Mouse (Mus musculus) heart, embryonic 14.5 days (tissue): ENCODE results near the gene Tssc4. TPM values are rescaled to one million over a fixed set of nuclear protein-coding genes. Genes with fewer than 3 reads are reported as not detected.

ENCODE experiments used
- ATAC-seq: fragments of 200-750 bp; cut with Nextera tagmentation; 2 replicates; pipeline ENCODE4 v1.8.0; 2017; ENCODE audit warnings: low read depth, moderate TSS enrichment; ENCODE audit not compliant: insufficient number of reproducible peaks, insufficient read depth, low FRiP score
- H3K27ac ChIP-seq, 2 experiments: fragments of 200-500 bp in 1 of 2; fragments of 300-500 bp in 1 of 2; sonication (generic) in 1 of 2; replicated peaks in 1 of 2; 2 replicates each; pipeline ENCODE4 v1.5.1; 2012 to 2014; ENCODE audit warnings: low read depth in 2 of 2, low read length in 2 of 2, control low read depth in 1 of 2, mild to moderate bottlenecking in 1 of 2, mixed read lengths in 1 of 2; ENCODE audit not compliant: control insufficient read depth in 1 of 2, insufficient read depth in 1 of 2
- H3K27me3 ChIP-seq: fragments of 300-500 bp; sonication (generic); 2 replicates; pipeline ENCODE4 v1.6.1; 2014; ENCODE audit warnings: mild to moderate bottlenecking, low read length, control low read depth; ENCODE audit not compliant: control insufficient read depth, insufficient read depth
- H3K36me3 ChIP-seq: fragments of 300-500 bp; sonication (generic); 2 replicates; pipeline ENCODE4 v1.6.1; 2014; ENCODE audit warnings: mild to moderate bottlenecking, control low read depth, low read length, mixed read lengths; ENCODE audit not compliant: control insufficient read depth, insufficient read depth
- H3K4me1 ChIP-seq, 2 experiments: fragments of 200-500 bp in 1 of 2; fragments of 300-500 bp in 1 of 2; sonication (generic) in 1 of 2; 2 replicates each; pipeline ENCODE4 v1.6.1; 2012 to 2014; ENCODE audit warnings: low read length in 2 of 2, control low read depth in 1 of 2, mixed read lengths in 1 of 2; ENCODE audit not compliant: control insufficient read depth in 2 of 2, insufficient read depth in 2 of 2
- H3K4me2 ChIP-seq: fragments of 300-500 bp; sonication (generic); 2 replicates; pipeline ENCODE4 v1.6.1; 2014; ENCODE audit warnings: mild to moderate bottlenecking, low read length
- H3K4me3 ChIP-seq, 2 experiments: fragments of 200-500 bp in 1 of 2; fragments of 300-500 bp in 1 of 2; sonication (generic) in 1 of 2; 2 replicates each; pipeline ENCODE4 v1.5.1; 2012 to 2014; ENCODE audit warnings: low read length in 2 of 2, mild to moderate bottlenecking in 2 of 2, control low read depth in 1 of 2, low read depth in 1 of 2, moderate library complexity in 1 of 2; ENCODE audit not compliant: control insufficient read depth in 1 of 2, insufficient read depth in 1 of 2
- H3K9ac ChIP-seq: fragments of 300-500 bp; sonication (generic); 2 replicates; pipeline ENCODE4 v1.6.1; 2014; ENCODE audit warnings: mild to moderate bottlenecking, low read length
- H3K9me3 ChIP-seq: fragments of 300-500 bp; sonication (generic); 2 replicates; pipeline ENCODE4 v1.6.1; 2016; ENCODE audit warnings: low read length, control low read depth; ENCODE audit not compliant: control insufficient read depth
- WGBS: fragments of 180-500 bp; shearing (Covaris S2); extraction: QIAGEN DNeasy Blood & Tissue Kit; methylation state at CpG from one replicate; pipeline ENCODE4 v1.1.7; 2014; 5-methylcytosine and 5-hydroxymethylcytosine counted together
- polyA plus RNA-seq: library from polyadenylated mRNA; unstranded; fragments of >200 nt; fragmentation: Nextera tagmentation; extraction: Ambion mirVana; gene quantifications from 2 replicates; pipeline ENCODE4 v1.2.1, GENCODE M21; 2014

Gene Tssc4
- polyA plus RNA-seq, 1 experiment from 2014 or later: 41.1 TPM

DNA sequence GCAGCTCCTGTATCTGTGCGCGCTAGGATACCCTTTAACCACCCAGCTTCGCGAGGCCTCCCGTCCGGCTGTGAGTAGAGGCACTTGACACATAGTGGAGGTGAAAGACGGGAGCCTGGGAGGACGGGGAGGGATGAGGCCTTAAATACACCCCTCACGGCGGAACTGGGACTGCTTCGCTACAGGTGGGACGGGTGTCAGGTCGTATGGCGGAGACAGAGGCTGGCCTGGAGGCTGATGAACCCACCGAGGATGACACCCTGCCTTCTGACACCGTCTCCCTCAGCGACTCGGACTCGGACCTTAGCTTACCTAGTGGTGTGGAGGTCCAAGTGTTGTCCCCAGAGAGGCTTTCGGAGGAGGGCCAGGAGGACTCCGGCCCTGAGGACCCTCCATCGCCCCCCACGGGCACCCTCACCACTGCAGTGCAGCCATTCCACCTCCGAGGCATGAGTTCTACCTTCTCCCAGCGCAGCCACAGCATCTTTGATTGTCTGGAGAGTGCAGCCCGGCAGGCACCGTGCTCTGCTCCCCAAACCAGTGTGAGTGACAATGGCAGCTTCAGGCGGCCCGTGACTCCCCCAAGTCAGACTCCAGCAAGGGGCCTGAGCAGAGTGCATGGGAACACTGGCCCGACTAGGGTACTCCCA, 827 bp downstream of the Tssc4 start:
- H3K4me2 ChIP-seq: peak overlapping the region; percentile 82
- H3K27me3 ChIP-seq: no peaks in the 10 kb centered on the region
- H3K4me1 ChIP-seq: peaks cover 14 to 23% of the 10 kb centered on the region in 2 experiments
- H3K4me3 ChIP-seq: peak overlapping the region; percentile 86 to 95
- H3K36me3 ChIP-seq: peaks cover 44% of the 10 kb centered on the region
- H3K9me3 ChIP-seq: no peaks in the 10 kb centered on the region
- H3K27ac ChIP-seq: peak overlapping the region; percentile 83 to 89
- 11% methylated on average over 30 of the region's 30 CpGs for WGBS
- ATAC-seq: no peak; the same call in 1 of the 2 replicates
- peak overlapping the region; percentile 95 for H3K9ac ChIP-seq

DNA sequence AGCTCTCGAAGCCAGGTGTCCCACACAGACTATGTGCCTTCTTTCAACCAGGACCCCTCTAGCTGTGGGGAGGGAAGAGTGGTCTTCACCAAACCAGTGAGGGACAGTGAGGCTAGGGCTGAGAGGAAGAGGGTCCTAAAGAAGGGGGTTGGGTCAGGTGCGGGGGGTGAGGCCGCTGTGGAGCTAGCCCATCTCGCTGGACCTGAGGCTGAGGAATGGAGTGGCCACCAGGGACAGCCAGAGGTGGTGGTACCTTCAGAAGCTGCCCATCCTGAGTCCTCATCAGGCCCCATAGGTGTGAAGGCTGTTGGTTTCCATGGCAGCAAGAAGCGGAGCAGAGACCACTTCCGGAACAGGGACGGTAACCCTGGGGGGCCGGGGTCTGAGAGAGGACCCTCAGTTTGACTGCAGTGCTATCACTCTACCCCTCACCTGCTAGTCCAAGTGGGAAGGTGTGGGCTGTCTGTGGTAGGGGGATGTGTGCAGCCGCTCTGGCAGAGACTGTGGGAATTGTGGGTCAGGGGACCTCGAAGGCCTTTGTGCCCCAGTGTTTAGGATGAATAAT, 1.5 kb downstream of the Tssc4 start:
- ATAC-seq: no peak
- H3K9ac ChIP-seq: peak overlapping the region; percentile 95
- H3K4me1 ChIP-seq: peaks cover 14 to 23% of the 10 kb centered on the region in 2 experiments
- WGBS: 87% methylated on average over 10 of the region's 10 CpGs
- H3K36me3 ChIP-seq: peaks cover 37% of the 10 kb centered on the region
- H3K4me3 ChIP-seq: peak overlapping the region; percentile 86 to 95
- peak overlapping the region; percentile 82 for H3K4me2 ChIP-seq
- H3K27me3 ChIP-seq: no peaks in the 10 kb centered on the region
- no peak overlapping the region for H3K27ac ChIP-seq
- H3K9me3 ChIP-seq: no peaks in the 10 kb centered on the region

DNA sequence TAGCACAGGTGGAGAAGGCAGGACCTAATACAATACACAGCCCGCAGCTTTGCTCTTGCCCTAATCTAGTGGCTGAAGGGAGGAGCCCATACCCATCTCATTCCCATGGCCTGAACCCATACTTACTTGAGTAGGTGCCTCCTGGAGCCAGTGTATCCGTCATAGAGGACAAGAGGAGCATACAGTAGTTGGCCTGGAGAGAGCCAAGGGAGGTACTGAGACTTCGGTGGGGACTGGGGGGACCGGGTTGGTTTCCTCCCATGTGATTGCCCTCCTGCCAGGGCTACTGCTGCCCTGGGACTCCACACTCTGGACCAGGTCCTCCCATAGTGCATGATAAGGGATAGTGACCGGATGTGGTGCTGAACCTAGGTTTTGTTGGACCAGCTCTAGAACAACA, 3.6 kb downstream of the Tssc4 start:
- Histone ChIP-seq H3K4me3 (no peak overlapping the region), H3K27me3 (no peaks in the 10 kb centered on the region), H3K4me1 (peaks cover 14 to 21% of the 10 kb centered on the region in 2 experiments), H3K36me3 (peaks cover 17% of the 10 kb centered on the region), H3K4me2 (no peak overlapping the region), H3K27ac (no peak overlapping the region), H3K9me3 (no peaks in the 10 kb centered on the region), H3K9ac (no peak overlapping the region)
- WGBS: 76% methylated on average over 5 of the region's 5 CpGs
- ATAC-seq: no peak

DNA sequence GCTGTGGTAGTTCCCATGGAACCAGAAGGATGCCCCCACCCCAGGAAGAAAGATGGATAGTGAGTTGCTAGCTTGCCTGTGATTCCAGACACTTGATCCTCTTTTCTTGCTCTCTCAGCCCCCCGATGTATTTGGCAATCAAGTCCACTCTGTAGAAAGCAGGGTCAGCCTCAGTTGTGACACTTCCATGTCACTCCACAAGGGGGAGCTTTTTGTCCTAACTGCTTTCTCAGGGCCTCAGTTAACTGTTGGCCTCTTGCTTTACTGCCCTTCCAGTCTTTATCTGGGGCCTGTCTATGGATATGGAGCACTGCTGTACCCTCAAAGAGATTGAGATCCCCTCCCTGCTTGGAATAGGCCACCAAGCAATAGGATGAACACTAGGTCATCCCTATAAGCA, 4.0 kb downstream of the Tssc4 start:
- WGBS: 63% methylated on average over 1 of the region's 1 CpGs
- no peaks in the 10 kb centered on the region for H3K9me3 ChIP-seq
- no peak overlapping the region for H3K4me2 ChIP-seq
- no peak overlapping the region for H3K27ac ChIP-seq
- H3K4me3 ChIP-seq: no peak overlapping the region
- H3K27me3 ChIP-seq: no peaks in the 10 kb centered on the region
- ATAC-seq: no peak
- no peak overlapping the region for H3K9ac ChIP-seq
- peaks cover 14 to 16% of the 10 kb centered on the region in 2 experiments for H3K4me1 ChIP-seq
- H3K36me3 ChIP-seq: peaks cover 12% of the 10 kb centered on the region

DNA sequence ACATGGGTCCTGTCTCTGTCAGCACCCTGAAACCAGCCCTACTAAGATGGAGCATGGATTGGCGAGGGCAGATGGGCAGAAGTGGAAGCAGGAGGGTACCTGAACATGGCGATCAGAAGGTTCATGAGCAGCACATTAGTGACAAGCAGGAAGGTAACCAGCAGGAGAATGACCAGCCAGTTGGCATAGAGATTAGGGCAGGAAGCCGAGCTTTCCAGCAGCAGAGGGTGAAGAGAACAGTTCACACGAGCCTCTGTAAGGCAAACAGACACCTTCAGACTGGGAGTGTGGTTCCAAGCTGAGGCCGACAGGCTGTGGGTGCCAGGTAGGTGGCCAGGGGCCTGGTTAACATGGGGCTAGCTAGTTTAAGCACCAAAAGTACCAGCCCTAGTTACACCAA, 6.3 kb downstream of the Tssc4 start:
- no peaks in the 10 kb centered on the region for H3K9me3 ChIP-seq
- no peak for ATAC-seq
- no peak overlapping the region for H3K27ac ChIP-seq
- no peaks in the 10 kb centered on the region for H3K27me3 ChIP-seq
- H3K4me2 ChIP-seq: no peak overlapping the region
- no peak overlapping the region for H3K4me3 ChIP-seq
- peaks cover 6% of the 10 kb centered on the region; the same call in 1 of the 2 replicates for H3K36me3 ChIP-seq
- no peak overlapping the region for H3K9ac ChIP-seq
- WGBS: 61% methylated on average over 5 of the region's 5 CpGs
- H3K4me1 ChIP-seq: peaks cover 3 to 4% of the 10 kb centered on the region in 2 experiments

DNA sequence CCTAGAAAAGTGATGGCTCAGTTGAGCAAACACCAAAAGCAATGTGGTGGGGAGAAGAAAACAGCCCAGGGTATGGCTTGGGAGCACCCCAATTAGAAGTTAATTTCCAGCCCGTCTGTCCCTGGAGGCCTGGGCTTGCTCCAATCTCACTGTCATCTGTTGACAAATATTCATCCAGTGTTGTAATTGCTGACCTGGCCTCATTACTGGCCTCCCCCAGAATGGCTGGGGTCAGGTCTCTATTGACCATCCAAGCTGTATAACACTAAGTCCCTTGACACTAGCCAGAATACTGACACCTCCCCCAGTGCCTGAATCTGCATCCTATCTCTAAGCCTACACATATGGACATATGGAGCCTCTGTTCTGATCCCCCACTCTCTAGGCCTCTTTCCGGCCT, 8.3 kb downstream of the Tssc4 start:
- Histone ChIP-seq H3K9me3 (no peaks in the 10 kb centered on the region), H3K27me3 (no peaks in the 10 kb centered on the region), H3K36me3 (no peaks in the 10 kb centered on the region), H3K4me2 (no peak overlapping the region), H3K4me1 (no peaks in the 10 kb centered on the region), H3K9ac (no peak overlapping the region), H3K4me3 (no peak overlapping the region), H3K27ac (no peak overlapping the region)
- WGBS: 87% methylated on average over 2 of the region's 2 CpGs
- no peak for ATAC-seq

DNA sequence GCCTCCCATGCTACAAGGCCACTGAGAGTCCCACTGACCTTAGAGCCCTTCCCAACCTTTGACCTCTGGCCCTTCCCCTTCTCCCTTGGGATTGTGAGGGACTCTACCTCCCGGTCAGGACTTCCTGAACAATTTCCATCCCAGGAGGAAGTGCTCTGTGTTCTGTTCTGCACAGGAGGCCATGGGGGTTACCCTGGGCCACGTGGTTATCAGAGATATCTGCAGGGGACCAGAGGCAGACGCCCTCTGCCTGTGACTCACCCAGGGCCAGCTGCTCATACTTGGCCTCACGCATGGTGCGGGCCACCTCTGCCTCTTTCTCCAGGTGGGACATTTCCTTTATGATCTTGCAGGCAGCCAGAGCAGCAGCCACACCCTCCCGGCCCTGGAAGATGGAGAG, 13.0 kb downstream of the Tssc4 start:
- no peak for ATAC-seq

More for the DNA sequence above, 13.0 kb downstream of the Tssc4 start:
- Histone ChIP-seq H3K27ac (no peak overlapping the region), H3K4me1 (peaks cover 4 to 6% of the 10 kb centered on the region in 2 experiments), H3K9ac (no peak overlapping the region), H3K4me2 (no peak overlapping the region), H3K4me3 (no peak overlapping the region), H3K27me3 (peaks cover 4% of the 10 kb centered on the region; the same call in 1 of the 2 replicates), H3K36me3 (no peaks in the 10 kb centered on the region), H3K9me3 (no peaks in the 10 kb centered on the region)
- 54% methylated on average over 6 of the region's 6 CpGs for WGBS
